Mouse (Mus musculus) megakaryocyte, embryonic 14.5 days (primary cell): ENCODE results near the gene Actr3b.

Experiments
- FLI1 ChIP-seq: IDR thresholded peaks from 2 replicates; pipeline ENCODE4 v1.6.1; 2012; ENCODE audit warnings: low read length, inconsistent platforms, mixed read lengths
- GATA1 ChIP-seq: IDR thresholded peaks from 3 replicates; pipeline ENCODE4 v1.6.1; 2012; ENCODE audit warnings: mixed read lengths, low read length, inconsistent platforms, borderline replicate concordance

GRCm38 (mm10) chr5:25760871-25761270 lies 1.1 kb downstream of the Actr3b start:
- no peak for TF ChIP-seq GATA1
- no peak for TF ChIP-seq FLI1
